9 mouse cellular contexts compared by ENCODE assay signal in the genomic region with DNA sequence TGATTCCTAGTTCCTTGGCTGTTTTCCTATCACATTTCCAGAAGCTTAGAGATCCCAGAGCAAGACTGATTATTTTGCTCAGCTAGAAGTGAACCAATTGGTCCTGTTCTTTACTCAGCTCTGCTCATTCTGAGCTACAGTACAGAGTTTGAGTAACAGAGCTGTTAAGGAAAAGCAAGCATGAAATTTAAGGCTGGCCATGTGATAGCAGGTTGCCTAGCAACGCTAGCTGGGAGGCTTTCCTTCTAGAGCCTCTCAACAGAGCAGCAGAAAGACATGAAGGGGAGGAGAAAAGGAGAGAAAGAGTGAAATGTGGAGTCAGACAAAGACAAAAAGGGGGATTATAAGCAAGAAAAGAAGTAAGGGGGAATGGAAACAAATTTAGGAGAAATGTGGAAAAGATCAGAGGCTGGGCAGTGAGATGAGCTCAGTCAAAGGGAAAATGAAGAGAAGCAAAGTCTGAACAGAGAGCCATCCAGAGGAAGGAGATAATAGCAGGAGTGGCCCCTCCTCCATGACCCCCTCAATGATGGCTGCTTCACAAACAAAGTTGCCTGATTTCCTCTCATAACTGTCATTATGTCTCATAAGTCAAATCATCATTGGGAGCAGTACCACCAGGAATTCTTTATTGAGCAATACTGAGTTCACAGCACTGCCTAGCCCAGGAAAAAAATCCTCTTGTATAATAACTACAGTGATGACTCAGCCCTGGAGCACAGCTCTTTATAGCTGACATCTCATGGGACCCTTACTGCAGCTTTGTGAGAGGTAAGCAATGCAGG. TPM values are rescaled to one million over a fixed set of nuclear protein-coding genes. Genes with fewer than 3 reads are reported as not detected.
DNase-seq lines count a peak whose midpoint lies in the region; ATAC-seq and TF ChIP-seq lines count a peak whose summit lies in the region.
"Had no signal": no experiment of that assay in that cellular context is flagged by ENCODE, and none has a peak within 500 bp of the region (broad histone marks: within the 10 kb centered on the region; RNA-seq: fewer than 3 reads in every experiment).

No protein-coding gene starts in this region.

- 31% methylated on average over 1 of the region's 1 CpGs for WGBS in forebrain, embryonic 14.5 days

- no peaks in the 10 kb centered on the region for H3K9me3 ChIP-seq in forebrain, embryonic 14.5 days (replicated peaks; ENCODE audit: control insufficient read depth, low read length)

- no peak overlapping the region for H3K4me3 ChIP-seq in forebrain, embryonic 14.5 days (ENCODE audit: low read depth, low read length)
- no peak overlapping the region for H3K4me3 ChIP-seq in left cerebral cortex, adult 2 months

- DNase-seq in cerebellum, postnatal 14 days, result peak; percentile 0 to 9
- DNase-seq in cerebellum, adult 11 months, result no peak
- peak; percentile 69 for DNase-seq in forebrain, embryonic 14.5 days (ENCODE audit: low spot score)
- peak; percentile 9 to 20 for DNase-seq in left cerebral cortex, adult 2 months (ENCODE audit: extremely low spot score in 1 of 2, low spot score in 2 of 2)
- peak; percentile 48 for DNase-seq in right cerebral cortex, adult 18-20 months
- no peak for DNase-seq in heart, postnatal 14 days

- no peaks in the 10 kb centered on the region for H3K27me3 ChIP-seq in forebrain, embryonic 14.5 days (replicated peaks; ENCODE audit: control insufficient read depth, insufficient read depth, low read length)

- intact Hi-C loops in left cerebral cortex, adult 2 months (cut with DNase I), result no loop called here
- intact Hi-C loops in heart, postnatal 14 days (cut with DNase I), result no loop called here

- H3K36me3 ChIP-seq in forebrain, embryonic 14.5 days (ENCODE audit: control insufficient read depth, insufficient read depth, low read length), result no peaks in the 10 kb centered on the region

- peak; percentile 90 for ATAC-seq in forebrain, embryonic 14.5 days
- no peak for ATAC-seq in megakaryocyte progenitor cell, adult 5-6 weeks (replicated peaks; ENCODE audit: poor library complexity)
- no peak for ATAC-seq in cerebellum, adult (ENCODE audit: insufficient number of reproducible peaks, low FRiP score, low TSS enrichment)

- peak overlapping the region; percentile 52; the same call in 1 of the 2 replicates for H3K27ac ChIP-seq in forebrain, embryonic 14.5 days (ENCODE audit: low read depth, low read length)
- H3K27ac ChIP-seq in left cerebral cortex, adult 2 months, result no peak overlapping the region

- no peak overlapping the region for H3K9ac ChIP-seq in forebrain, embryonic 14.5 days (ENCODE audit: low read length)

- no peak for TF ChIP-seq CTCF in left cerebral cortex, adult 2 months (IDR thresholded peaks at IDR 0.05)

- no peak overlapping the region for H3K4me2 ChIP-seq in forebrain, embryonic 14.5 days (ENCODE audit: low read length)

- no peaks in the 10 kb centered on the region for H3K4me1 ChIP-seq in forebrain, embryonic 14.5 days (ENCODE audit: control insufficient read depth, insufficient read depth, low read length)

RNA-seq across cellular contexts. Expression of gene Gabrq, which starts 36.0 kb away (rescaled TPM):
- polyA plus RNA-seq in forebrain, embryonic 14.5 days (2014; fragmentation: Nextera tagmentation; extraction: Ambion mirVana), result 2.0 and 2.3 TPM in 2 replicates
- total RNA-seq in left cerebral cortex, adult 2 months (2021), result 1 to 10 TPM; 1.1 to 1.9 TPM
- not detected in 2 replicates for total RNA-seq in megakaryocyte progenitor cell, adult 5-6 weeks (2015)
- not detected in 2 replicates for total RNA-seq in megakaryocyte progenitor cell, adult 5-6 weeks (2017)
- total RNA-seq in heart, postnatal 14 days (2021), result under 1 TPM in 1 of 2 experiments, not detected in 1; 0.12 TPM
- polyA plus RNA-seq: liver, adult 2 months had no signal

Comparison
In these comparisons a context has a peak if more than half of its experiments do, and no peak if none do; other contexts are left out.
1. DNase-seq: peak in cerebellum, postnatal 14 days (2 of 2), forebrain, embryonic 14.5 days (single experiment), left cerebral cortex, adult 2 months (2 of 2) and right cerebral cortex, adult 18-20 months (single experiment); none in cerebellum, adult 11 months (single experiment) and heart, postnatal 14 days (0 of 2).